Mouse (Mus musculus) bone marrow, adult 2 months (tissue): Measurements from ENCODE around the gene Mrpl52. TPM values are rescaled to one million over a fixed set of nuclear protein-coding genes. Genes with fewer than 3 reads are reported as not detected.
A peak's percentile ranks its signal among the peaks of the same experiment; 100 is the strongest.

Source experiments
- H3K27ac ChIP-seq: fragments of 200-500 bp; 2 replicates; pipeline ENCODE4 v1.5.1; 2012; ENCODE audit warnings: low read depth, mild to moderate bottlenecking, control low read depth, inconsistent platforms, low read length; ENCODE audit not compliant: control insufficient read depth, poor library complexity, insufficient read depth
- H3K4me1 ChIP-seq: fragments of 200-500 bp; 2 replicates; pipeline ENCODE4 v1.6.1; 2011; ENCODE audit warnings: low read length; ENCODE audit not compliant: control insufficient read depth, insufficient read depth
- H3K4me3 ChIP-seq: fragments of 200-500 bp; replicated peaks from 2 replicates; pipeline ENCODE3; 2011; ENCODE audit warnings: mild to moderate bottlenecking, low read depth, low read length, control low read depth; ENCODE audit not compliant: control insufficient read depth
- CTCF ChIP-seq: fragments of 200-500 bp; IDR thresholded peaks from 2 replicates; pipeline ENCODE4 v1.5.1; 2011; ENCODE audit warnings: low read length, control low read depth; ENCODE audit not compliant: control insufficient read depth, insufficient read depth
- POLR2A ChIP-seq: fragments of 200-500 bp; IDR thresholded peaks from 2 replicates; pipeline ENCODE4 v1.6.1; 2011; ENCODE audit warnings: low read depth, mild to moderate bottlenecking, control low read depth, low read length, borderline replicate concordance; ENCODE audit not compliant: control insufficient read depth
- WGBS: fragments of 180-500 bp; shearing (Covaris S2); methylation state at CpG from one replicate; pipeline ENCODE4 v1.1.7; 2018; 5-methylcytosine and 5-hydroxymethylcytosine counted together
- polyA plus RNA-seq: library from polyadenylated mRNA; stranded (reverse); fragments of >200 nt; gene quantifications from 2 replicates; pipeline ENCODE4 v1.2.4, GENCODE M21; 2011; ENCODE audit warnings: low replicate concordance; ENCODE audit not compliant: missing spikeins, insufficient read depth, insufficient read length

Mrpl52 gene
- polyA plus RNA-seq, 1 experiment = 169 TPM

- WGBS = 46% methylated on average over 17 of the region's 17 CpGs
- no peak overlapping the region for H3K27ac ChIP-seq
- peaks cover 3% of the 10 kb centered on the region; the same call in 1 of the 2 replicates for H3K4me1 ChIP-seq
- TF ChIP-seq CTCF = no peak
- TF ChIP-seq POLR2A = no peak
- no peak overlapping the region for H3K4me3 ChIP-seq
These were observed 6.4 kb downstream of the Mrpl52 start for GRCm38 (mm10) chr14:54432837-54433830.

GRCm38 (mm10) chr14:54433941-54434531, 7.3 kb downstream of the Mrpl52 start:
- Histone ChIP-seq H3K27ac (no peak overlapping the region), H3K4me3 (no peak overlapping the region), H3K4me1 (peaks cover 3% of the 10 kb centered on the region; the same call in 1 of the 2 replicates)
- TF ChIP-seq POLR2A = no peak
- no peak for TF ChIP-seq CTCF
- 75% methylated on average over 12 of the region's 12 CpGs for WGBS

GRCm38 (mm10) chr14:54435194-54435918, 8.6 kb downstream of the Mrpl52 start:
- WGBS = 73% methylated on average over 11 of the region's 11 CpGs
- Histone ChIP-seq H3K27ac (no peak overlapping the region), H3K4me1 (peaks cover 3% of the 10 kb centered on the region; the same call in 1 of the 2 replicates), H3K4me3 (no peak overlapping the region)
- TF ChIP-seq POLR2A (no peak), CTCF (no peak)

GRCm38 (mm10) chr14:54439155-54439554, 12.4 kb downstream of the Mrpl52 start:
- H3K4me1 ChIP-seq = peaks cover 4% of the 10 kb centered on the region; the same call in 1 of the 2 replicates
- 91% methylated on average over 12 of the region's 12 CpGs for WGBS
- H3K27ac ChIP-seq = no peak overlapping the region
- no peak overlapping the region for H3K4me3 ChIP-seq
- TF ChIP-seq POLR2A = no peak
- no peak for TF ChIP-seq CTCF

- 79% methylated on average over 7 of the region's 7 CpGs for WGBS
- H3K27ac ChIP-seq = no peak overlapping the region
- peaks cover 4% of the 10 kb centered on the region; the same call in 1 of the 2 replicates for H3K4me1 ChIP-seq
- TF ChIP-seq POLR2A (no peak), CTCF (no peak)
- no peak overlapping the region for H3K4me3 ChIP-seq
These were observed 12.9 kb downstream of the Mrpl52 start for GRCm38 (mm10) chr14:54439610-54440009.

- TF ChIP-seq CTCF (no peak), POLR2A (no peak)
- WGBS = 90% methylated on average over 14 of the region's 14 CpGs
- H3K27ac ChIP-seq = peak overlapping the region; percentile 11; the same call in 1 of the 2 replicates
- H3K4me1 ChIP-seq = peaks cover 4% of the 10 kb centered on the region; the same call in 1 of the 2 replicates
- H3K4me3 ChIP-seq = no peak overlapping the region
These were observed 13.8 kb downstream of the Mrpl52 start for GRCm38 (mm10) chr14:54440538-54440937.

GRCm38 (mm10) chr14:54441365-54441764, 14.7 kb downstream of the Mrpl52 start:
- Histone ChIP-seq H3K27ac (no peak overlapping the region), H3K4me1 (peaks cover 1% of the 10 kb centered on the region; the same call in 1 of the 2 replicates), H3K4me3 (no peak overlapping the region)
- TF ChIP-seq CTCF = no peak
- no peak for TF ChIP-seq POLR2A
- 79% methylated on average over 4 of the region's 4 CpGs for WGBS

- TF ChIP-seq POLR2A = no peak
- no peak for TF ChIP-seq CTCF
- Histone ChIP-seq H3K4me3 (no peak overlapping the region), H3K27ac (no peak overlapping the region), H3K4me1 (peaks cover 1% of the 10 kb centered on the region; the same call in 1 of the 2 replicates)
- 27% methylated on average over 3 of the region's 3 CpGs for WGBS
These were observed 15.8 kb downstream of the Mrpl52 start for GRCm38 (mm10) chr14:54442548-54442947.
